Comparison of ENCODE assay signal across 8 mouse cellular contexts in genomic region chrX:57052848-57053173, GRCm38 (mm10). TPM values are rescaled to one million over a fixed set of nuclear protein-coding genes. Genes with fewer than 3 reads are reported as not detected.
DNase-seq lines count a peak whose midpoint lies in the region; ATAC-seq and TF ChIP-seq lines count a peak whose summit lies in the region.

No protein-coding gene starts in this region.

- WGBS in neural tube, embryonic 11.5 days = 20% methylated on average over 4 of the region's 4 CpGs
- 28% methylated on average over 4 of the region's 4 CpGs for WGBS in limb, embryonic 14.5 days
- WGBS in small intestine, adult 2 months = 14% methylated on average over 4 of the region's 4 CpGs

- H3K27me3 ChIP-seq in neural tube, embryonic 11.5 days (ENCODE audit: control insufficient read depth, insufficient read depth, low read length) = no peaks in the 10 kb centered on the region
- H3K27me3 ChIP-seq in limb, embryonic 14.5 days (ENCODE audit: control insufficient read depth, insufficient read depth, low read length) = no peaks in the 10 kb centered on the region
- H3K27me3 ChIP-seq in small intestine, adult 2 months (ENCODE audit: control insufficient read depth, insufficient read depth, low read length) = no peaks in the 10 kb centered on the region

- H3K36me3 ChIP-seq in neural tube, embryonic 11.5 days (ENCODE audit: control insufficient read depth, insufficient read depth, low read length) = no peaks in the 10 kb centered on the region
- peaks cover 8% of the 10 kb centered on the region for H3K36me3 ChIP-seq in limb, embryonic 14.5 days (ENCODE audit: control insufficient read depth, insufficient read depth, low read length)
- H3K36me3 ChIP-seq in small intestine, adult 2 months (ENCODE audit: control insufficient read depth, insufficient read depth, low read length) = peaks cover 4% of the 10 kb centered on the region; the same call in 1 of the 2 replicates

- ATAC-seq in neural tube, embryonic 11.5 days (ENCODE audit: insufficient read depth, low FRiP score, low TSS enrichment) = no peak; the same call in 1 of the 2 replicates
- ATAC-seq in limb, embryonic 14.5 days (ENCODE audit: low FRiP score, low read depth) = peak; percentile 58; the same call in 1 of the 2 replicates

- no peak for DNase-seq in neural tube, embryonic 11.5 days (ENCODE audit: low spot score)
- no peak for DNase-seq in neural tube, embryonic 10.5 days (ENCODE audit: extremely low spot score, low spot score)
- DNase-seq in fat pad, adult 2 months (ENCODE audit: extremely low read depth, low read depth, low spot score) = peak; percentile 4
- peak; percentile 22 for DNase-seq in limb, embryonic 14.5 days (ENCODE audit: low spot score)
- DNase-seq in yolk sac, embryonic 10.5 days (ENCODE audit: low spot score) = no peak
- DNase-seq in cerebellum, adult 18-20 months = no peak
- DNase-seq in cerebellum, adult 11-12 months = no peak

- no peak for TF ChIP-seq CTCF in small intestine, adult 2 months (IDR thresholded peaks at IDR 0.05; ENCODE audit: extremely low read depth, insufficient read length, insufficient replicate concordance, low read depth, low read length)

- peak overlapping the region; percentile 39 for H3K4me2 ChIP-seq in neural tube, embryonic 11.5 days (ENCODE audit: low read depth)
- H3K4me2 ChIP-seq in limb, embryonic 14.5 days (replicated peaks; ENCODE audit: low read depth, low read length, severe bottlenecking) = peak overlapping the region; percentile 46

- H3K27ac ChIP-seq in neural tube, embryonic 11.5 days (ENCODE audit: low read depth, low read length) = peak overlapping the region; percentile 83; the same call in 1 of the 2 replicates
- peak overlapping the region; percentile 96 for H3K27ac ChIP-seq in limb, embryonic 14.5 days (replicated peaks; ENCODE audit: low read depth, low read length)
- peak overlapping the region; percentile 89; the same call in 1 of the 2 replicates for H3K27ac ChIP-seq in small intestine, adult 2 months (ENCODE audit: insufficient read depth, low read depth, low read length)

- H3K4me3 ChIP-seq in neural tube, embryonic 11.5 days (ENCODE audit: low read depth, low read length) = peak overlapping the region; percentile 49
- H3K4me3 ChIP-seq in limb, embryonic 14.5 days (replicated peaks; ENCODE audit: low read length) = peak overlapping the region; percentile 50
- peak overlapping the region; percentile 92 for H3K4me3 ChIP-seq in small intestine, adult 2 months (ENCODE audit: low read depth, low read length)

- no peaks in the 10 kb centered on the region for H3K4me1 ChIP-seq in neural tube, embryonic 11.5 days (ENCODE audit: control insufficient read depth, insufficient read depth, low read length)
- no peaks in the 10 kb centered on the region for H3K4me1 ChIP-seq in limb, embryonic 14.5 days (ENCODE audit: control insufficient read depth, insufficient read depth, low read length)
- no peaks in the 10 kb centered on the region for H3K4me1 ChIP-seq in small intestine, adult 2 months (ENCODE audit: control insufficient read depth, insufficient read depth, insufficient read length, low read length)

- TF ChIP-seq POLR2A in limb, embryonic 14.5 days (IDR thresholded peaks at IDR 0.05; ENCODE audit: borderline replicate concordance, extremely low read depth, insufficient read depth, insufficient read length) = no peak
- TF ChIP-seq POLR2A in small intestine, adult 2 months (IDR thresholded peaks at IDR 0.05; ENCODE audit: low read depth, low read length) = no peak

- H3K9ac ChIP-seq in neural tube, embryonic 11.5 days (ENCODE audit: low read length) = peak overlapping the region; percentile 71
- H3K9ac ChIP-seq in limb, embryonic 14.5 days (ENCODE audit: low read depth, low read length, severe bottlenecking) = peak overlapping the region; percentile 78

- no peaks in the 10 kb centered on the region for H3K9me3 ChIP-seq in neural tube, embryonic 11.5 days (ENCODE audit: control insufficient read depth, low read length)
- no peaks in the 10 kb centered on the region for H3K9me3 ChIP-seq in limb, embryonic 14.5 days (ENCODE audit: control insufficient read depth, low read length)

RNA-seq across cellular contexts. Expression of gene Htatsf1, which starts 0.6 kb away (rescaled TPM):
- 87.6 and 88.5 TPM in 2 replicates for polyA plus RNA-seq in neural tube, embryonic 11.5 days (2014; fragmentation: Nextera tagmentation; extraction: Ambion mirVana)
- polyA plus RNA-seq in limb, embryonic 14.5 days (2012; rRNA removed) = 30.5 and 40.4 TPM in 2 replicates
- 73.5 and 79.9 TPM in 2 replicates for polyA plus RNA-seq in limb, embryonic 14.5 days (2014; fragmentation: Nextera tagmentation; extraction: Ambion mirVana)
- 5.3 and 7.4 TPM in 2 replicates for polyA plus RNA-seq in small intestine, adult 2 months (2012; rRNA removed)

RNA-seq across cellular contexts. Expression of gene Brs3, which starts 9.9 kb away (rescaled TPM):
- not detected in 2 replicates for polyA plus RNA-seq in neural tube, embryonic 11.5 days (2014; fragmentation: Nextera tagmentation; extraction: Ambion mirVana)
- not detected in 2 replicates for polyA plus RNA-seq in limb, embryonic 14.5 days (2012; rRNA removed)
- polyA plus RNA-seq in limb, embryonic 14.5 days (2014; fragmentation: Nextera tagmentation; extraction: Ambion mirVana) = not detected in 2 replicates
- not detected in 2 replicates for polyA plus RNA-seq in small intestine, adult 2 months (2012; rRNA removed)

RNA-seq across cellular contexts. Expression of gene Vgll1, which starts 35.1 kb away (rescaled TPM):
- polyA plus RNA-seq in neural tube, embryonic 11.5 days (2014; fragmentation: Nextera tagmentation; extraction: Ambion mirVana) = 0.12 TPM in 1 of 2 replicates, not detected in the other
- polyA plus RNA-seq in limb, embryonic 14.5 days (2012; rRNA removed) = 0.06 and 0.16 TPM in 2 replicates
- 0.57 and 0.63 TPM in 2 replicates for polyA plus RNA-seq in limb, embryonic 14.5 days (2014; fragmentation: Nextera tagmentation; extraction: Ambion mirVana)
- polyA plus RNA-seq in small intestine, adult 2 months (2012; rRNA removed) = not detected in 2 replicates

Comparison
In these comparisons a context has a peak if more than half of its experiments do, and no peak if none do; other contexts are left out.
1. DNase-seq: peak in fat pad, adult 2 months (single experiment) and limb, embryonic 14.5 days (single experiment); none in neural tube, embryonic 11.5 days (single experiment), neural tube, embryonic 10.5 days (single experiment), yolk sac, embryonic 10.5 days (single experiment), cerebellum, adult 18-20 months (0 of 2) and cerebellum, adult 11-12 months (single experiment).
2. Peak in every context shown above with its lines, with median percentiles within 50 percentile points of each other: H3K27ac ChIP-seq and H3K4me3 ChIP-seq.